Mouse (Mus musculus): Measurements from ENCODE around the gene Olfr1222. TPM values are rescaled to one million over a fixed set of nuclear protein-coding genes. Genes with fewer than 3 reads are reported as not detected.

The Olfr1222 gene
- polyA plus RNA-seq, 1 experiment from 2014 or later = not detected

DNA sequence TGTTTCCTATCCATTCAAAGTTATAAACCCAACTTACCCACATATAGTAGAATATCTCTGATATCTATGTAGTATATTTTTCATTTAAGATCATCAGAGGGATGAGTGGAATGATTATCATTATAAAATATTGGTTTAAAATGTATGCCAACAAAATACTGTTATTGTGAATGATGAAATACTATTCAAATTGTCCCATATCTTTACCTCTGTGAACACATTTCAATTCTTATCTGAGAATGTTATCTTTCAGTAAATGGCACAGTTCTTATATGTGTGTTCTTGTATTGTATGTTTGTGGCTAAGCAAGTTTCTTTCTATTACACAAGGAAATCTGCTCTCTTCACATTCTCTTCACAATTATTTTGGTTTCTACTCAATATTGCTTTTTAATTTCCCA lies 27.2 kb downstream of the Olfr1222 start:
- no peaks in the 10 kb centered on the region for H3K9me3 ChIP-seq (ENCODE audit: low read length)
- no peak overlapping the region for H3K27ac ChIP-seq (ENCODE audit: low read length)
- no peak for ATAC-seq
- no peaks in the 10 kb centered on the region for H3K4me1 ChIP-seq (ENCODE audit: insufficient read depth, low read depth, low read length)
- no peaks in the 10 kb centered on the region for H3K27me3 ChIP-seq (replicated peaks; ENCODE audit: insufficient read depth, low read length)
- DNase-seq (ENCODE audit: low spot score) = no peak
- no peak overlapping the region for H3K9ac ChIP-seq (replicated peaks; ENCODE audit: low read depth)
- H3K36me3 ChIP-seq (ENCODE audit: insufficient read depth, low read length) = no peaks in the 10 kb centered on the region
- TF ChIP-seq CTCF (IDR thresholded peaks at IDR 0.05) (no peak), EP300 (IDR thresholded peaks at IDR 0.05) (no peak)
- H3K4me2 ChIP-seq (replicated peaks; ENCODE audit: low read depth, low read length) = no peak overlapping the region
- H3K4me3 ChIP-seq (ENCODE audit: low read depth, low read length) = no peak overlapping the region

GRCm38 (mm10) chr2:89093848-89094247 lies 39.0 kb downstream of the Olfr1222 start:
- Histone ChIP-seq H3K4me1 (ENCODE audit: insufficient read depth, low read depth, low read length) (no peaks in the 10 kb centered on the region), H3K27me3 (replicated peaks; ENCODE audit: insufficient read depth, low read length) (no peaks in the 10 kb centered on the region), H3K9ac (replicated peaks; ENCODE audit: low read depth) (no peak overlapping the region), H3K27ac (ENCODE audit: low read length) (no peak overlapping the region), H3K4me2 (replicated peaks; ENCODE audit: low read depth, low read length) (no peak overlapping the region), H3K9me3 (ENCODE audit: low read length) (no peaks in the 10 kb centered on the region), H3K4me3 (ENCODE audit: low read depth, low read length) (no peak overlapping the region), H3K36me3 (ENCODE audit: insufficient read depth, low read length) (no peaks in the 10 kb centered on the region)
- TF ChIP-seq EP300 (IDR thresholded peaks at IDR 0.05) (no peak), CTCF (IDR thresholded peaks at IDR 0.05) (no peak)
- DNase-seq (ENCODE audit: low spot score) (no peak), ATAC-seq (no peak)
- 88% methylated on average over 1 of the region's 1 CpGs for WGBS

GRCm38 (mm10) chr2:89083413-89083812 lies 49.4 kb downstream of the Olfr1222 start, which contains the start of gene Olfr1219:
Gene Olfr1219, minus strand, starts transcription at chr2:89083513.
- DNase-seq (ENCODE audit: low spot score) (no peak), ATAC-seq (no peak)
- H3K27me3 ChIP-seq (replicated peaks; ENCODE audit: insufficient read depth, low read length) = no peaks in the 10 kb centered on the region
- H3K4me1 ChIP-seq (ENCODE audit: insufficient read depth, low read depth, low read length) = no peaks in the 10 kb centered on the region
- no peak within 1 kb of the TSS for H3K4me2 ChIP-seq (replicated peaks; ENCODE audit: low read depth, low read length)
- H3K4me3 ChIP-seq (ENCODE audit: low read depth, low read length) = no peak within 1 kb of the TSS
- 40% methylated on average over 1 of the region's 1 CpGs for WGBS
- H3K36me3 ChIP-seq (ENCODE audit: insufficient read depth, low read length) = no peaks in the 10 kb centered on the region
- H3K9me3 ChIP-seq (ENCODE audit: low read length) = no peaks in the 10 kb centered on the region
- no peak within 1 kb of the TSS for H3K9ac ChIP-seq (replicated peaks; ENCODE audit: low read depth)
- no peak within 1 kb of the TSS for H3K27ac ChIP-seq (ENCODE audit: low read length)
- TF ChIP-seq CTCF (IDR thresholded peaks at IDR 0.05) (no peak), EP300 (IDR thresholded peaks at IDR 0.05) (no peak)

DNA sequence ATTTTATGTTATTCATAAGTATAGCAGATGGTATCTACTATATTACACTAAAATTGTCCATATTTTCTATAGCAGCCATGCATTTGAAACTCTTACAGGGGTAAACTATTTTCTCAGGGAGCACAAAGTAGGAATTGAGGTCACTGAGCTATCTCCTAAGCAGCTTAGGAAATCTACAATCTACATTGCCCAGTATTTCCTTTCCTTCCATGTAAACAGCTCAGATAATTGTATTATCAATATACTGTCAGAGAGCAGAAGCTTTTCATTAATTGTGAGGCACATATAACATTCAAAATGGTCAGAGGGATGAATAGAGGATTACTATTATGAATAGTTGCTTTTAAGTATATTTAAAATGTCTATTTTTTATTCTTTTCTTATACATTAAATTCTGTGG lies 51.4 kb downstream of the Olfr1222 start:
- H3K4me2 ChIP-seq (replicated peaks; ENCODE audit: low read depth, low read length) = no peak overlapping the region
- H3K9me3 ChIP-seq (ENCODE audit: low read length) = no peaks in the 10 kb centered on the region
- no peak overlapping the region for H3K27ac ChIP-seq (ENCODE audit: low read length)
- no peaks in the 10 kb centered on the region for H3K27me3 ChIP-seq (replicated peaks; ENCODE audit: insufficient read depth, low read length)
- no peak overlapping the region for H3K4me3 ChIP-seq (ENCODE audit: low read depth, low read length)
- no peaks in the 10 kb centered on the region for H3K36me3 ChIP-seq (ENCODE audit: insufficient read depth, low read length)
- ATAC-seq (no peak), DNase-seq (ENCODE audit: low spot score) (no peak)
- H3K9ac ChIP-seq (replicated peaks; ENCODE audit: low read depth) = no peak overlapping the region
- H3K4me1 ChIP-seq (ENCODE audit: insufficient read depth, low read depth, low read length) = no peaks in the 10 kb centered on the region
- no peak for TF ChIP-seq EP300 (IDR thresholded peaks at IDR 0.05)
- no peak for TF ChIP-seq CTCF (IDR thresholded peaks at IDR 0.05)

Other genes starting within 250 kb of the Olfr1222 start
- gene Olfr1208, start 230.7 kb downstream of the Olfr1222 start, polyA plus RNA-seq (2015; fragmentation: Nextera tagmentation; extraction: Ambion mirVana) = not detected in 2 replicates
- not detected in 2 replicates for gene Olfr1209, start 217.9 kb downstream of the Olfr1222 start, polyA plus RNA-seq (2015; fragmentation: Nextera tagmentation; extraction: Ambion mirVana)
- not detected in 2 replicates for gene Olfr1211, start 194.9 kb downstream of the Olfr1222 start, polyA plus RNA-seq (2015; fragmentation: Nextera tagmentation; extraction: Ambion mirVana)
- gene Olfr1212, start 179.1 kb downstream of the Olfr1222 start, polyA plus RNA-seq (2015; fragmentation: Nextera tagmentation; extraction: Ambion mirVana) = not detected in 2 replicates
- gene Gm13762, start 152.8 kb downstream of the Olfr1222 start, polyA plus RNA-seq (2015; fragmentation: Nextera tagmentation; extraction: Ambion mirVana) = not detected in 2 replicates
- not detected in 2 replicates for gene Olfr1214, start 140.4 kb downstream of the Olfr1222 start, polyA plus RNA-seq (2015; fragmentation: Nextera tagmentation; extraction: Ambion mirVana)
- gene Olfr1215, start 126.1 kb downstream of the Olfr1222 start, polyA plus RNA-seq (2015; fragmentation: Nextera tagmentation; extraction: Ambion mirVana) = not detected in 2 replicates
- gene Olfr1216, start 114.7 kb downstream of the Olfr1222 start, polyA plus RNA-seq (2015; fragmentation: Nextera tagmentation; extraction: Ambion mirVana) = not detected in 2 replicates
- gene Olfr1217, start 101.0 kb downstream of the Olfr1222 start, polyA plus RNA-seq (2015; fragmentation: Nextera tagmentation; extraction: Ambion mirVana) = not detected in 2 replicates
- not detected in 2 replicates for gene Olfr1218, start 71.9 kb downstream of the Olfr1222 start, polyA plus RNA-seq (2015; fragmentation: Nextera tagmentation; extraction: Ambion mirVana)
- gene Olfr1219, start 49.5 kb downstream of the Olfr1222 start, polyA plus RNA-seq (2015; fragmentation: Nextera tagmentation; extraction: Ambion mirVana) = not detected in 2 replicates
- not detected in 2 replicates for gene Olfr1220, start 26.2 kb downstream of the Olfr1222 start, polyA plus RNA-seq (2015; fragmentation: Nextera tagmentation; extraction: Ambion mirVana)
- not detected in 2 replicates for gene Olfr1221, start 15.8 kb downstream of the Olfr1222 start, polyA plus RNA-seq (2015; fragmentation: Nextera tagmentation; extraction: Ambion mirVana)
- not detected in 2 replicates for gene Olfr1223, start 18.5 kb upstream of the Olfr1222 start, polyA plus RNA-seq (2015; fragmentation: Nextera tagmentation; extraction: Ambion mirVana)
- not detected in 2 replicates for gene Olfr1224-ps1, start 31.0 kb upstream of the Olfr1222 start, polyA plus RNA-seq (2015; fragmentation: Nextera tagmentation; extraction: Ambion mirVana)
- gene Olfr1225, start 41.6 kb upstream of the Olfr1222 start, polyA plus RNA-seq (2015; fragmentation: Nextera tagmentation; extraction: Ambion mirVana) = not detected in 2 replicates
- gene Olfr1226, start 67.0 kb upstream of the Olfr1222 start, polyA plus RNA-seq (2015; fragmentation: Nextera tagmentation; extraction: Ambion mirVana) = not detected in 2 replicates
- not detected in 2 replicates for gene Olfr1228, start 121.0 kb upstream of the Olfr1222 start, polyA plus RNA-seq (2015; fragmentation: Nextera tagmentation; extraction: Ambion mirVana)
- not detected in 2 replicates for gene Olfr1229, start 155.0 kb upstream of the Olfr1222 start, polyA plus RNA-seq (2015; fragmentation: Nextera tagmentation; extraction: Ambion mirVana)
- gene Olfr1230, start 164.2 kb upstream of the Olfr1222 start, polyA plus RNA-seq (2015; fragmentation: Nextera tagmentation; extraction: Ambion mirVana) = not detected in 2 replicates
- not detected in 2 replicates for gene Olfr1231, start 174.0 kb upstream of the Olfr1222 start, polyA plus RNA-seq (2015; fragmentation: Nextera tagmentation; extraction: Ambion mirVana)
- gene Olfr1232, start 196.6 kb upstream of the Olfr1222 start, polyA plus RNA-seq (2015; fragmentation: Nextera tagmentation; extraction: Ambion mirVana) = not detected in 2 replicates
- not detected in 2 replicates for gene Olfr1233, start 209.3 kb upstream of the Olfr1222 start, polyA plus RNA-seq (2015; fragmentation: Nextera tagmentation; extraction: Ambion mirVana)
- not detected in 2 replicates for gene Olfr1234, start 231.8 kb upstream of the Olfr1222 start, polyA plus RNA-seq (2015; fragmentation: Nextera tagmentation; extraction: Ambion mirVana)